Mouse (Mus musculus) left cerebral cortex, postnatal 14 days (tissue): Measurements from ENCODE around the gene Trio. TPM values are rescaled to one million over a fixed set of nuclear protein-coding genes. Genes with fewer than 3 reads are reported as not detected.
A peak's percentile ranks its signal among the peaks of the same experiment; 100 is the strongest.

Experiments used
- DNase-seq, 2 experiments: peaks; one replicate each; pipeline ENCODE4 v3.0.0; 2021 to 2022; ENCODE audit warnings: low spot score in 2 of 2, mixed read lengths in 1 of 2
- intact Hi-C: fragments of 180-260 bp; cut with DNase I; formaldehyde crosslinking; loops from one replicate; pipeline ENCODE4 v1.15.1; 2025
- total RNA-seq, 2 experiments: library from RNA; stranded (reverse); gene quantifications; 2 replicates each; pipeline ENCODE4 v1.2.3; 2021

Trio gene
- total RNA-seq, 2 experiments from 2014 or later = 185 to 195 TPM

DNA sequence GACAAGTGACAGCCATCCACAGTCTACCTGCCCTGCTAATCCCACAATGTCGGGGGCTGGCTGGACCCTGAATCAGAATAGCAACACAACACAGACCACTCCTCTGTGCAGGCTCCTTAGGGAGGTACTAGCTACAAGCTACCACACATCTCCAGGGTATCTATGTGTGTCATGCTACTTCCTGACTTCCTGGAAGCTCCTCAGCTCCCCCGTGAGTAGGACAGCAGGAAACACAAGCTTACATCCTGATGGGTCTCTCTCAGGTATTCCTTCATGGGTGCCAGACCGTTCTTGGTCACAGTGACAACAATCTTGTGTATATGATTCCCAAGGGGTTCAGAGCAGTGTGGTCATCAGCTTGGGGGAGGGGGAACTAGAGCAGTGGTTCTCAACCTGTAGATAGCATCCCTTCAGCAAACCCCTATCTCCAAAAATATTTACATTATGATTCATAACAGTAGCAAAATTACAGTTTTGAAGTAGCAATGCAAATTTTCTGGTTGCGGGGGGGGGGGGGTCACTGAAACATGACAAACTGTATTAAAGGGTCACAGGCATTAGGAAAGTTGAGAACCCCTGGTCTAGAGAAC lies 199.5 kb downstream of the Trio start:
- no peak for DNase-seq
- intact Hi-C loops = loop anchor here (10.0 kb wide), 1 partner anchor 171 kb away; no protein-coding TSS in a partner anchor

- no peak for DNase-seq
- intact Hi-C loops = loop anchor here (10.0 kb wide), 1 partner anchor 171 kb away; no protein-coding TSS in a partner anchor
Measured at GRCm38 (mm10) chr15:27825390-27825789, 200.3 kb downstream of the Trio start.

DNA sequence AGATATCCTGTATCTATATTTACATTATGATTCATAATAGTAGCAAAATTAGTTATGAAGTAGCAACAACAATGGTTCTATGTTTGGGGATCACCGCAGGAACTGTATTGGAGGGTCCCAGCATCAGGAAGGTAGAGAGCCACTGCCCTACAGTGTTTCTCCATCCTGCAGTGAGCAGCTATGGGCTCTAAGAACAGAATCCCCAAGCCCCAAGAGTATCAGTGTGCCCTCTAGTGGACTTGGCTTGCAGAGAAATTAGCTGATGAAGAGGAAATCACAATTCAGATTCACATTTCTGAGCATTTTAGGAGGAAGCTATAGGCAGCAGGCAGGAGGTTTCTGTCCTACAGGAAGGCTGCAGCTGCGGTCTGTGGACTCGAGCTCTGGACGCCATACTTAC lies 202.1 kb downstream of the Trio start:
- intact Hi-C loops = loop anchor here (5.0 to 10.0 kb wide), 2 partner anchors 71 to 169 kb away; no protein-coding TSS in a partner anchor
- DNase-seq = peak in 1 of 2 experiments; percentile 58

DNA sequence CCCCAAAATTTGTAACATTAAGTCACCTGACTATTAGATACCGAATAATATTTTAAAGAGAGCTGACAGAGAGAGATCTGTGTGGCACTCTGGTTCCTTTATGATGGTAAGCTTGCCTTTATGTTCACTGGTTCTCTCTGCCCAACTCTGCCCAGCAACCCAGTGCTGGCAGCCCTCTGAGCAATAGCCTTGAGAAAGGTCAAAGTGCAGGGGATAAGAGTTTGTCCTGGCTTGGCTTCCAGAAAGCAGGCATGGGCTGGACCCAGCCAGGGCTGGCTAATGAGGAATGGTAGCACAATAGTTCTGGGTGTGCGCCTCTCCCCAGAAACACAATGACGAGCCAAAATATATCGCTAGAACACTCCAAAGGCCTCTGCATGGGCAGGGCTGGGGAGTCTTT lies 203.2 kb downstream of the Trio start:
- no peak for DNase-seq
- intact Hi-C loops = loop anchor here (5.0 to 10.0 kb wide), 2 partner anchors 70 to 168 kb away; no protein-coding TSS in a partner anchor

DNA sequence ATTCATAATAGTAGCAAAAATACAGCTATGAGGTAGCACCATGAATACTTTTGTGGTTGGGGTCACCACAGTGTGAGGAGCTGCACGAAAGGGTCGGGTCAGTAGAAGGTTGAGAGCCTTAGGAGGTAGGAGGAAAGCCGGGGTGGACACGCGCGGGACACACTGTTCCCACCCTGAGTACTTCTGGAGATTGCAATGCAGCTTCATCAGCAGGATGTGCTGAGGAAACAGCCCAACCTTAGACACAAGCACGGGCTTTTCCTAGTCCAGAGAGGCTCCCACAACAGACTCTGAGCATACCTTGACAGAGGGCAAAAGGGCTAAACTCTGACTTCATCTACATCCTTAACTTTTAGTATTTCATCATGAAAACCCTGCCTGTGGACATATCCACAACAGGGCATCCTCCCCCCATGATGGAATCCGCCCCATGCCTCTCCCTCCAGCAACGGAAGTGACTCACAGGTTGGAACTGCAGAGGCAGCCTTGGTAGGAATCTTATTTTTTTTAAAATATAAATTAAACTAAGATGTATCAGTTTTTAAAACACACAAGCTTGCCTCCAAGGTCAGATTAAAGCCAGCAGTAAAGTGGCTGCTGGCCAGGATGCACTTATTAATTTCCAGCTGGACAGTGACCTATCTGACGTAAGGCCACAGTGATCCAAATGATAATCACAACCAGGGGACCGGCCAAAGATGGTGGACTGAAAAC lies 203.8 kb downstream of the Trio start:
- DNase-seq = no peak
- intact Hi-C loops = loop anchor here (5.0 to 10.0 kb wide), 2 partner anchors 70 to 167 kb away; no protein-coding TSS in a partner anchor

DNA sequence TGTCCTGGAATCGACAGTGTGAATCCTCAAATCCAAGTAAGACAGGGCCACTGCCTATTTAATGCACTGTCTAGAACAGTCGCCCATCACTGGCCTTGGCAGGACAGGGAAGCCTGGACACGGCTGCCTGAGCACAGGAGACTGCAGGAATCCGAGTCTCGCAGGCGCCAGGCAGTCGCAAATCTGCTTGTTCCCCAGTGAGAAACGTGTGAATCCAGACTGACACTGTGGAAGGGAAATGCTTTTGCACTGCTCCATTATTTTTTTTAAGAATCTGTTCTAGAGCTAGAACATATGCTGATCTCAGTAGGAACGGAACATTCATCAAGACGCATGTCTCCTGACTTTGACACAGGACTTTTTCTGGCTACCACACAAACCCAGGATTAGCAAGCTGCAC lies 208.6 kb downstream of the Trio start:
- intact Hi-C loops = no loop called here
- DNase-seq = peak in 1 of 2 experiments; percentile 53

DNA sequence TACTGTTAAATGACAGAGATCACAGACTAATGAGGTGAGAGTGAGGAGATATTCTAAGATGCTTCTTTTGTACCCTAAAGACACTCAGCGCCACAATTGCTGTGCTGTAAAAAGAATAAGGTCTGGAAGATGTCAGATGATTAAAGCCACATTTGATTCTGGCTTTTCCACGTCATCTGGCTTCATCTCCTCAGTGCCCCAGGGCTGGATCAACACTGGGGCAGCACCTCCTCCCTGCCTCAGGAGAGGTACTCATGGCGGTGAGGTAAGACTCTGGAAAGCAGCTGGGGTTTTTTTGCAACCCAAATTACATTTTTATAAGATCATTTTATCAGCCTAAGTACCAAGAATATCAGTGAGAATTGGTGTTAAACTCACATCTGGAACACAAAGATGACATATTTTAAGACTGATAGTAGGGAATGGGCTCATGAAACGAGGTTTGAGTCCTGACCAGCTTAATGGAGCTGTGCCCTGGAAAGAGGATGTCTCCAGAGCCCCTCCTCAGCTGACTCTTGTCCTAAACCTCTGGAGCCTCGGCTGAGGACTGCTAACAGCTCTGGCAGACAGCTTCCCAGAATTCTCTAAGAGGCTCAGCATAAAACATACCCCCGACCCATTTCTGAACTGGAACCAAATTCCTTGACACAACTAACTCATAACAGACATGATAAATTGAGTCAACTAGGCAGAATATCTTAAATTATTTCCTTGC lies 210.8 kb downstream of the Trio start:
- intact Hi-C loops = no loop called here
- DNase-seq = no peak

GRCm38 (mm10) chr15:27810793-27811488 lies 214.7 kb downstream of the Trio start:
- intact Hi-C loops = no loop called here
- DNase-seq = no peak

- DNase-seq = no peak
- intact Hi-C loops = no loop called here
Measured at GRCm38 (mm10) chr15:27810262-27810661, 215.4 kb downstream of the Trio start.

GRCm38 (mm10) chr15:27808596-27809276 lies 216.9 kb downstream of the Trio start:
- intact Hi-C loops = no loop called here
- peak; percentile 69 to 80 for DNase-seq

- no peak for DNase-seq
- intact Hi-C loops = no loop called here
Measured at GRCm38 (mm10) chr15:27806219-27806618, 219.4 kb downstream of the Trio start.

DNA sequence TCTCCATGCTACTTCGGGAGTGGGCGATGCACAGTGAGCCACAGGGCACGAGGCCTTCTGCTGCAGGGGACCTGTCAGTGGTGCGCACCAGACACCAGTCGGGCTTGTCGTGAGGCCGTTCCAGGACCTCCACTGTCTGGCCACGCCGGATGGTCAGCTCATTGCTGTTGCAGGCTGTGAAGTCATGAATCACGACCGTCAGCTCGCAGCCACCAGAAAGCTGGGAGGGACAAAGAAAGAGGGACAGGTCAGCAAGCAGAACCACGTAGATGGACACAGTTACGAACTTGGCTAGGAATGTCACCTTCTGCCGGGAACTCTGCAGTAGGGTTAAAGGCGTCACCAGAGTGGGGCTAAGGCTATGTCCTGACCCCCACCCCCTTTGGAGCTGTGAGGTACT lies 220.0 kb downstream of the Trio start:
- intact Hi-C loops = no loop called here
- DNase-seq = no peak

DNA sequence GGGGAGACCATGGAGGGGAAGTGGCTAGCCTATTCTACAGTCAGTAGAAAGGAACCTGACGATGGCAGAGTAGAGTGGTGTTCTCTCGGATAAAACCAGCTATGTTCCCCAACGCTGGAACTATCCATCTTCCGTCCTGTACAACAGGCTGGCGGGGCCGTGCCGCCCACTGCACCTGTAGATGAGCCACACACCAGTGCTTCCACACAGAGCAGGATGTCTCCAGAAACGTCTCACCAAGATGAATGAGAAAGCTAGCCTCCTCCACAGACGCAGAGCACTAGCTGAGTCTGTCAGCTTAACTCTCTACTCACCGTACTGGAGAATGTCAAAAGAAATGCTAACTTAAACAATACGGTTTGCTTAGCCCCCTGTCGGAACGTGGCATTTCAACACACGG lies 221.2 kb downstream of the Trio start:
- DNase-seq = no peak
- intact Hi-C loops = no loop called here

DNA sequence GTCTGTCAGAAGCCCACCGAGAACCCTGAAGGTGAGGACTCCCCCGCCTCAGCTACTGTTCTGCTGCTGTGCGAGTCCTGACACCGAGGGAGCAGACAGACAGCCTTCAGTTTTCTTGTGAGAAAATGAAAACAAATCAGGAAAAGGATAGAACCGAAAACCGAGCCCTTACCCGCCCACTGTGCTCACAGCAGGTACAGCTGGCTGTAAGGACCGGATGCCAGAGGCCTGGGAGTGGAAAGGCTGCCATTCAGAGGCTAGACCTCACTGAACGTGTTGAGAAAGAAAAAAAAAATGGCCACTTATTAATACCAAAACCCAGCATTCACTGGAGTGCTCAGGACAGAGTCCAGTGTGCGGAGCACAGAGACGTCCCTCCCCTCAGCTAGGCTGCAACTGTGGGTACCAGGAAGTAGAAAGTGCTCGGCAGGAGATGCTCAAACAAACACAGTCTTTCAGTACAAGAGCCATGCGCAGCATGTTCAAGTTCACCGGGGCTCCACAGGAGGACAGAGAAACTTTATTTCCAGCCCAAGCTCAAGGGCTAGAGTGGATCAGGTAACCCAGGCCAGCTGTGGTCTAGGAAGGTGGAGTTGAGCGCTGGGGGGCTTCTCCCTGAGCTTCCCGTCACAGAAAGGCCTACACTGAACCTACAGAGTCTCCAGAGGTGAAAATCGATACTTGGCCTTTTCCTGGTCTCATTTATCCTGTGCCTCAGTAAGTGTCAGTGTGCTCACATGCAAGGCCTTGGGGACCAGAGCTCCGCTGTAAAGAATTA lies 221.9 kb downstream of the Trio start:
- intact Hi-C loops = no loop called here
- no peak for DNase-seq

GRCm38 (mm10) chr15:27802243-27802642 lies 223.4 kb downstream of the Trio start:
- intact Hi-C loops = no loop called here
- DNase-seq = no peak

GRCm38 (mm10) chr15:27801177-27801576 lies 224.5 kb downstream of the Trio start:
- intact Hi-C loops = no loop called here
- DNase-seq = no peak

DNA sequence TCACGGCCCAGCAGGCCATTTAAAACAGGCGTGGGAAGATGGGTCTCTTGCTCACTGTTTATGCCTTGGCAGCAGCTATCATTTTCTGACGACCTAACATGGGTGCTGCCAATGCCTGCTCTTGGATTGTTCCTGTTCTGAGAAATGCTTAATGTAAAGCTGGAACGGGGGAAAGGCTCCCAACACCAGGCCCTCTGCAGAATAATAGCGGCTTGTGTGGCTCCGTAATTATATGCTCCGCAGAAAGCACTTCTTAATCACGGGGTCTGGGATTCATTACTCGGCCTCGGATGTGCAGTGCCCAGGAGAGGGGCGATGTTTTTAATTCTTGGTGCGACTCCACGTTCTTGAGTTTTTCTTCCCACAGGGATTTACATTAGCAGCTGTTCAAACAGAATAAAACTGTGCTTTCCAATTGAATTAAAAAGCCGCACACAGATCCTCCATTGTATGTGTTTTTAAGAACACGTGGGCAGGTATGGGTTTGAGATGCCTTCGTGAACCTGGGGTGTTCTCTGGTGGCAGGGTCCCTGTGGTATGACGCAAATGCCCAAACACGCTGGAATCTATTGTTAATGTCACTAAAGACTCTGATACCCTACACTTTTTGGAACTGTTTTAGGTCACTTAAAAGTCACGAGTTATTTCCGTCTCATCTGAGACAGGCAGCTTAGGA lies 228.0 kb downstream of the Trio start:
- DNase-seq = peak in 1 of 2 experiments; percentile 66
- intact Hi-C loops = no loop called here

- intact Hi-C loops = no loop called here
- no peak for DNase-seq
Measured at GRCm38 (mm10) chr15:27796868-27797222, 228.8 kb downstream of the Trio start.
